Mouse (Mus musculus): ENCODE measurements around the gene Asic1.
A peak's percentile ranks its signal among the peaks of the same experiment; 100 is the strongest.

Gene Asic1

GRCm38 (mm10) chr15:99670154-99670821 lies at the start of gene Asic1:
Gene Asic1, plus strand, starts transcription at chr15:99670368.
- DNase-seq (ENCODE audit: low spot score in 2 of 2) = peak; percentile 68 to 71

GRCm38 (mm10) chr15:99622063-99622462 lies 48.1 kb upstream of the Asic1 start:
- no peak for DNase-seq (ENCODE audit: low spot score in 2 of 2)

GRCm38 (mm10) chr15:99631618-99632017 lies 38.5 kb upstream of the Asic1 start:
- no peak for DNase-seq (ENCODE audit: low spot score in 2 of 2)

GRCm38 (mm10) chr15:99634702-99635101 lies 35.5 kb upstream of the Asic1 start:
- no peak for DNase-seq (ENCODE audit: low spot score in 2 of 2)

GRCm38 (mm10) chr15:99637405-99638123 lies 32.6 kb upstream of the Asic1 start:
- no peak for DNase-seq (ENCODE audit: low spot score in 2 of 2)

- no peak for DNase-seq (ENCODE audit: low spot score in 2 of 2)
Observed at GRCm38 (mm10) chr15:99638124-99638485, 32.1 kb upstream of the Asic1 start.

- DNase-seq (ENCODE audit: low spot score in 2 of 2) = no peak
Observed at GRCm38 (mm10) chr15:99642622-99643021, 27.5 kb upstream of the Asic1 start.

- no peak for DNase-seq (ENCODE audit: low spot score in 2 of 2)
Observed at GRCm38 (mm10) chr15:99643832-99644231, 26.3 kb upstream of the Asic1 start.

GRCm38 (mm10) chr15:99644776-99645175 lies 25.4 kb upstream of the Asic1 start:
- peak in 1 of 2 experiments; percentile 22 for DNase-seq (ENCODE audit: low spot score in 2 of 2)

GRCm38 (mm10) chr15:99648326-99648725 lies 21.8 kb upstream of the Asic1 start:
- no peak for DNase-seq (ENCODE audit: low spot score in 2 of 2)

- DNase-seq (ENCODE audit: low spot score in 2 of 2) = no peak
Observed at GRCm38 (mm10) chr15:99649067-99649761, 21.0 kb upstream of the Asic1 start.

- no peak for DNase-seq (ENCODE audit: low spot score in 2 of 2)
Observed at GRCm38 (mm10) chr15:99650304-99650703, 19.9 kb upstream of the Asic1 start.

- peak; percentile 95 to 96 for DNase-seq (ENCODE audit: low spot score in 2 of 2)
Observed at GRCm38 (mm10) chr15:99651163-99651872, 18.9 kb upstream of the Asic1 start, which contains the start of gene Racgap1. Gene Racgap1, minus strand, starts transcription at chr15:99651656.

- DNase-seq (ENCODE audit: low spot score in 2 of 2) = no peak
Observed at GRCm38 (mm10) chr15:99651984-99652872, 17.9 kb upstream of the Asic1 start.

GRCm38 (mm10) chr15:99653291-99653690 lies 16.9 kb upstream of the Asic1 start:
- no peak for DNase-seq (ENCODE audit: low spot score in 2 of 2)

- DNase-seq (ENCODE audit: low spot score in 2 of 2) = no peak
Observed at GRCm38 (mm10) chr15:99653876-99654275, 16.3 kb upstream of the Asic1 start.

- DNase-seq (ENCODE audit: low spot score in 2 of 2) = no peak
Observed at GRCm38 (mm10) chr15:99655956-99656355, 14.2 kb upstream of the Asic1 start.

GRCm38 (mm10) chr15:99658437-99658836 lies 11.7 kb upstream of the Asic1 start:
- no peak for DNase-seq (ENCODE audit: low spot score in 2 of 2)

- DNase-seq (ENCODE audit: low spot score in 2 of 2) = no peak
Observed at GRCm38 (mm10) chr15:99661121-99661830, 8.9 kb upstream of the Asic1 start.

GRCm38 (mm10) chr15:99662371-99662770 lies 7.8 kb upstream of the Asic1 start:
- DNase-seq (ENCODE audit: low spot score in 2 of 2) = no peak
